Mouse (Mus musculus) cerebellum, adult 11-12 months (tissue): Measurements from ENCODE around the gene Noct.
A peak's percentile ranks its signal among the peaks of the same experiment; 100 is the strongest.
"Not testable (repeated sequence)": the region's sequence is repeated elsewhere in the genome, so short reads cannot be mapped to it uniquely, and the experiment has no call there.

Experiments used
- DNase-seq: peaks from one replicate; pipeline ENCODE4 v3.0.0; 2022

The Noct gene

GRCm38 (mm10) chr3:51206521-51206920 is 17.7 kb upstream of the Noct start:
- no peak for DNase-seq

- no peak for DNase-seq
These were observed 15.6 kb upstream of the Noct start for GRCm38 (mm10) chr3:51208633-51209032.

GRCm38 (mm10) chr3:51209503-51210314 is 14.5 kb upstream of the Noct start:
- DNase-seq = no peak

- DNase-seq = no peak
These were observed 13.8 kb upstream of the Noct start for GRCm38 (mm10) chr3:51210485-51210884.

GRCm38 (mm10) chr3:51213111-51213510 is 11.1 kb upstream of the Noct start:
- no peak for DNase-seq

- DNase-seq = no peak
These were observed 8.6 kb upstream of the Noct start for GRCm38 (mm10) chr3:51215681-51216080.

GRCm38 (mm10) chr3:51216351-51216750 is 7.9 kb upstream of the Noct start:
- not testable (repeated sequence) for DNase-seq

- not testable (repeated sequence) for DNase-seq
These were observed 5.9 kb upstream of the Noct start for GRCm38 (mm10) chr3:51218385-51218784.

- DNase-seq = no peak
These were observed 5.0 kb upstream of the Noct start for GRCm38 (mm10) chr3:51219213-51219612.

GRCm38 (mm10) chr3:51220846-51221245 is 3.4 kb upstream of the Noct start:
- no peak for DNase-seq

GRCm38 (mm10) chr3:51221847-51222246 is 2.4 kb upstream of the Noct start:
- DNase-seq = no peak

- DNase-seq = peak; percentile 23
These were observed 1.9 kb upstream of the Noct start for GRCm38 (mm10) chr3:51222302-51222701.

GRCm38 (mm10) chr3:51222834-51223460 is 1.3 kb upstream of the Noct start:
- peak; percentile 31 for DNase-seq

- DNase-seq = peak; percentile 25
These were observed 691 bp upstream of the Noct start for GRCm38 (mm10) chr3:51223556-51223955.

- DNase-seq = no peak
These were observed 1.0 kb downstream of the Noct start for GRCm38 (mm10) chr3:51225226-51225750.

- peak; percentile 44 for DNase-seq
These were observed 1.7 kb downstream of the Noct start for GRCm38 (mm10) chr3:51225979-51226378.

- no peak for DNase-seq
These were observed 2.4 kb downstream of the Noct start for GRCm38 (mm10) chr3:51226601-51227000.

GRCm38 (mm10) chr3:51228038-51228820 is 4.0 kb downstream of the Noct start:
- no peak for DNase-seq

- DNase-seq = no peak
These were observed 4.6 kb downstream of the Noct start for GRCm38 (mm10) chr3:51228821-51229205.

- no peak for DNase-seq
These were observed 5.0 kb downstream of the Noct start for GRCm38 (mm10) chr3:51229226-51229625.

GRCm38 (mm10) chr3:51230146-51230835 is 6.0 kb downstream of the Noct start:
- DNase-seq = no peak

- DNase-seq = no peak
These were observed 6.6 kb downstream of the Noct start for GRCm38 (mm10) chr3:51230886-51231285.

GRCm38 (mm10) chr3:51231499-51231898 is 7.3 kb downstream of the Noct start:
- no peak for DNase-seq
